Mouse (Mus musculus) ES-E14 (cell line): ENCODE results near the gene Gm21976.

Experiments
- CHD2 ChIP-seq: IDR thresholded peaks from 2 replicates; pipeline ENCODE4 v1.6.1; 2014; ENCODE audit warnings: mild to moderate bottlenecking, low read depth, low read length, inconsistent platforms
- ZC3H11A ChIP-seq: IDR thresholded peaks from 2 replicates; pipeline ENCODE4 v1.6.1; 2012; ENCODE audit warnings: low read depth, mild to moderate bottlenecking, inconsistent platforms, low read length, borderline replicate concordance

GRCm38 (mm10) chr13:98230511-98230910, 49.2 kb upstream of the Gm21976 start:
- TF ChIP-seq CHD2: no peak
- no peak for TF ChIP-seq ZC3H11A
